Mouse (Mus musculus) megakaryocyte-erythroid progenitor cell, adult 5 weeks (primary cell): ENCODE data around the gene Hspa8. TPM values are rescaled to one million over a fixed set of nuclear protein-coding genes. Genes with fewer than 3 reads are reported as not detected.

Experiments
- polyA plus RNA-seq: library from polyadenylated mRNA; stranded (reverse); fragments of >175 nt; gene quantifications from 2 replicates; pipeline ENCODE4 v1.2.3, GENCODE M21; 2012

Gene Hspa8
- polyA plus RNA-seq: 1,842 and 2,167 TPM in 2 replicates

GRCm38 (mm10) chr9:40800675-40801612, at the start of gene Hspa8:
TSS of gene Hspa8 (plus strand) at chr9:40800984.

Other genes starting within 250 kb of the Hspa8 start
- gene Gm21915, start 130.4 kb upstream of the Hspa8 start, polyA plus RNA-seq: not detected in 2 replicates
- gene Clmp, start 115.0 kb upstream of the Hspa8 start, polyA plus RNA-seq: 0.07 TPM in 1 of 2 replicates, not detected in the other
- 0.04 TPM in 1 of 2 replicates, not detected in the other for gene Bsx, start 73.1 kb downstream of the Hspa8 start, polyA plus RNA-seq
- not detected in 2 replicates for gene Jhy, start 163.1 kb downstream of the Hspa8 start, polyA plus RNA-seq
- gene Crtam, start 203.6 kb downstream of the Hspa8 start, polyA plus RNA-seq: not detected in 2 replicates